Mouse (Mus musculus): ENCODE results near the gene Aggf1. TPM values are rescaled to one million over a fixed set of nuclear protein-coding genes. Genes with fewer than 3 reads are reported as not detected.
A peak's percentile ranks its signal among the peaks of the same experiment; 100 is the strongest.
"Not testable (repeated sequence)": the region's sequence is repeated elsewhere in the genome, so short reads cannot be mapped to it uniquely, and the experiment has no call there.

Aggf1 gene
- polyA plus RNA-seq, 2 experiments: 13.0 to 14.9 TPM

DNA sequence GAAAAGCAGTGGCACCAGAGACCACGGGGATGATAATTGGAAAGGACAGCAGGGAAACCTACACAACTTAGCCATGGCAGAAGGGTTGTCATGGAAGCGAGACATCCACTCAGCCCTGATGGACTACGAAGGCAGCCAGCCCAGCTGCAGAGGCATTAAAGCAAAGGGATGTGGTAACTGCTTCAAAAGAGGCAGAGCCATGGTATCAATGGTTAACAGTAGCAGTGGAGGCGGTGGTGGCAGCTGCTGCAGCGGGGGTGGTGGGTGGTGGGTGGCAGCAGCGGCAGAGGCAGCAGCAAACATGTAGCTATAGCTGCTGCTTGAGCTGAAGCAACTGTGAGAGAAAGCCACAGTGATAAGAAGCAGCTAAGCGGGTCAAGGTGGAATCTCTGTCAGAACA, 18.1 kb upstream of the Aggf1 start:
- Histone ChIP-seq H3K27me3 (ENCODE audit: control insufficient read depth, insufficient read depth, low read length) (no peaks in the 10 kb centered on the region), H3K27ac (no peak overlapping the region), H3K4me3 (ENCODE audit: insufficient read depth in 1 of 2, low read depth in 2 of 2, low read length in 2 of 2) (no peak overlapping the region), H3K4me2 (ENCODE audit: low read depth) (no peak overlapping the region), H3K4me1 (replicated peaks; ENCODE audit: control insufficient read depth in 2 of 2, insufficient read depth in 2 of 2, low read length in 1 of 2) (no peaks in the 10 kb centered on the region), H3K9ac (replicated peaks) (no peak overlapping the region), H3K9me3 (ENCODE audit: control insufficient read depth, low read length) (peaks cover 3% of the 10 kb centered on the region; the same call in 1 of the 2 replicates), H3K36me3 (replicated peaks; ENCODE audit: control insufficient read depth, insufficient read depth, low read depth) (no peaks in the 10 kb centered on the region)
- no peak for TF ChIP-seq EP300 (IDR thresholded peaks at IDR 0.05; ENCODE audit: low read depth)
- TF ChIP-seq CTCF (IDR thresholded peaks at IDR 0.05; ENCODE audit: low read depth): no peak
- ATAC-seq (ENCODE audit: insufficient read depth): no peak
- no peak for DNase-seq (ENCODE audit: low read depth in 3 of 3, low spot score in 3 of 3)
- WGBS (ENCODE audit: insufficient replicate concordance): 70% methylated on average over 7 of the region's 7 CpGs

DNA sequence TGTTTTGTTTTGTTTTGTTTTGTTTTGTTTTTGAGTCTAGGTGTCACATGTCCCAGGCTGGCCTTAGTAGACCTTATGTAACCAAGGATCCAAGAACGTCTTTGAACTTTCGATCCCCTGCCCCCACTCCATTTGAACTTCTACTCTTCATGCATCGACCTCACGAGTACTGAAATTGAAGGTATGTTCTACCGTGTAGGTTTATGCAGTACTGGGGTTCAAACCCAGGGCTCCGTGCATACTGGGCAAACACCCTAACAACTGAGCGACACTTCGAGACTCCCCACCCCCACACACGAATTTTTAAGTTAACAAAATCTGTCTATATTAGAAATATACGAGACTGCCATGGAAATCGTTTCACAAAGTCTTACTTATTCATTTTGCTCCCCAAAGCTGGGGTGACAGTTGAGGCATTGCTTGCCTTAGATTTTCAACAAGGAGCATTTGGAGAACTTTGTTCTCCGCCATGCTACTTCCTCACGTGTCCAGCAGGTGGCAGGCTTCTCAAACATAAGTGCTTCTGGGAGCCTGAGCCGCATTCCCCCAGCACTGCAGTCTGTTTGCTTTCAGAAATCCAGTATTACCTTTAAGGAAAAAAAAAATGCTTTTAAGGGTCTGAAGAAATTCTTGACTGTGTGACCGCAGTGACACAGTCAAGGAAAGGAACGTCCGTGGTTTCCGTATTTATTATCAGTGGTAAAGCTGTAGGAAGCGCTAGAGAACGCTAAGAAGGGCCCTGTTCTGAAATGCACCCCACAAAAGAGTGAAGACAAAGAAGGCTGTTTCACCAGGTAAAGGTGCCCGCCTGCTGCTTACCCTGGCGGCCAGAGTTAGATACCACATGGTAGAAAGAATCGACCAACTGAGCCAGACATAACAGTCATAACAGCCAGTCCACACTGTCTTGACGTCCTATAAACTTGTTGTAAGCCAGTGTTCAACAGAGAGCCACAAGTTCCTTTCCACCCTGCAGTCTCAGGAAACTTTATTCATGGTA, 15.0 kb upstream of the Aggf1 start:
- DNase-seq (ENCODE audit: low read depth in 3 of 3, low spot score in 3 of 3) (peak; percentile 33 to 50 (median 45)), ATAC-seq (ENCODE audit: insufficient read depth) (no peak)
- Histone ChIP-seq H3K4me1 (replicated peaks; ENCODE audit: control insufficient read depth in 2 of 2, insufficient read depth in 2 of 2, low read length in 1 of 2) (no peaks in the 10 kb centered on the region), H3K36me3 (replicated peaks; ENCODE audit: control insufficient read depth, insufficient read depth, low read depth) (no peaks in the 10 kb centered on the region), H3K27ac (no peak overlapping the region), H3K27me3 (ENCODE audit: control insufficient read depth, insufficient read depth, low read length) (no peaks in the 10 kb centered on the region; the same call in 1 of the 2 replicates), H3K9ac (replicated peaks) (no peak overlapping the region), H3K4me2 (ENCODE audit: low read depth) (no peak overlapping the region), H3K9me3 (ENCODE audit: control insufficient read depth, low read length) (peaks cover under 1% of the 10 kb centered on the region; the same call in 1 of the 2 replicates), H3K4me3 (ENCODE audit: insufficient read depth in 1 of 2, low read depth in 2 of 2, low read length in 2 of 2) (no peak overlapping the region)
- TF ChIP-seq CTCF (IDR thresholded peaks at IDR 0.05; ENCODE audit: low read depth) (peak; percentile 85), EP300 (IDR thresholded peaks at IDR 0.05; ENCODE audit: low read depth) (no peak)
- 26% methylated on average over 24 of the region's 24 CpGs for WGBS (ENCODE audit: insufficient replicate concordance)

DNA sequence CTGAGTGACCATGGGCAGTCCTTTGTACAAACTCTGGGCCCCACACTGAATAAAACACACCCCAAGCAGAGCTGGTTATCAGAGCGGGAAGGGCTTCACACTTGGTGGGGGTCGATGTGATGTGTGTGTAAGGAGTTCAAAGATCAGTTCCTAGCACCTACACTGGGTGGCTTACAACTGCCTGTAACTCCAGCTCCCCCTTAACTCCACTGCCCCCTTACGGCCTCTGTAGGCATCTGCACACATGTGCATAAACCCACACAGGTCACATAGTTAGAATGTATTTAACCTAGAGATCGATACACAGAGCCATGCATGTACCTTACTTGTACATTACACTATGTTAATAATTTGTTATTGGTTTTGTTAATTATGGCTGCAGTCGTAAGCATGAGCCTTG, 13.1 kb upstream of the Aggf1 start:
- ATAC-seq (ENCODE audit: insufficient read depth) (no peak), DNase-seq (ENCODE audit: low read depth in 3 of 3, low spot score in 3 of 3) (no peak)
- Histone ChIP-seq H3K4me2 (ENCODE audit: low read depth) (no peak overlapping the region), H3K9me3 (ENCODE audit: control insufficient read depth, low read length) (no peaks in the 10 kb centered on the region), H3K9ac (replicated peaks) (no peak overlapping the region), H3K4me3 (ENCODE audit: insufficient read depth in 1 of 2, low read depth in 2 of 2, low read length in 2 of 2) (no peak overlapping the region), H3K36me3 (replicated peaks; ENCODE audit: control insufficient read depth, insufficient read depth, low read depth) (no peaks in the 10 kb centered on the region), H3K27me3 (ENCODE audit: control insufficient read depth, insufficient read depth, low read length) (no peaks in the 10 kb centered on the region; the same call in 1 of the 2 replicates), H3K4me1 (replicated peaks; ENCODE audit: control insufficient read depth in 2 of 2, insufficient read depth in 2 of 2, low read length in 1 of 2) (no peaks in the 10 kb centered on the region), H3K27ac (no peak overlapping the region)
- TF ChIP-seq CTCF (IDR thresholded peaks at IDR 0.05; ENCODE audit: low read depth) (peak; percentile 12; the same call in 1 of the 2 replicates), EP300 (IDR thresholded peaks at IDR 0.05; ENCODE audit: low read depth) (no peak)
- 62% methylated on average over 5 of the region's 5 CpGs for WGBS (ENCODE audit: insufficient replicate concordance)

DNA sequence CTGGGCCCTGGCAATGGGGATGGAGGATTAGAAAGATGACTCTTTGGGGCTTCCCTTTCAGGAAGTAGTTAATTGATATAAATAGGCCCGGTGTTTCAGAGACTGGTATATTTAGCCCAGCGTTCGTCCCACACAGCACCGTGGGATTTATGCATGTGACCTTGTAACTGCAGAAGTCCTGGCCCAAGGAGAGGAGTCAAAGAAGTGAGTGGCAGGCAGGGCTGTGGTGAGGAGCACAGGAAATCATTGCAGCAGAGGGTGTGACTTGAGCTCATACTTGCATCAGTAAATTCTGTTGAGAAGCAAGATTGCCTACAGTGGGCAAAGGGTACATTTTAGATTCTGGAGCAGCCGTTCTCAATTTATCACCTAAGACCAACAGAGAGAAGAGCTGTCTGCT, 7.3 kb upstream of the Aggf1 start:
- ATAC-seq (ENCODE audit: insufficient read depth): no peak
- Histone ChIP-seq H3K4me3 (ENCODE audit: insufficient read depth in 1 of 2, low read depth in 2 of 2, low read length in 2 of 2) (no peak overlapping the region), H3K27me3 (ENCODE audit: control insufficient read depth, insufficient read depth, low read length) (no peaks in the 10 kb centered on the region; the same call in 1 of the 2 replicates), H3K4me1 (replicated peaks; ENCODE audit: control insufficient read depth in 2 of 2, insufficient read depth in 2 of 2, low read length in 1 of 2) (no peaks in the 10 kb centered on the region), H3K4me2 (ENCODE audit: low read depth) (no peak overlapping the region), H3K9me3 (ENCODE audit: control insufficient read depth, low read length) (no peaks in the 10 kb centered on the region), H3K36me3 (replicated peaks; ENCODE audit: control insufficient read depth, insufficient read depth, low read depth) (no peaks in the 10 kb centered on the region), H3K27ac (no peak overlapping the region), H3K9ac (replicated peaks) (no peak overlapping the region)
- DNase-seq (ENCODE audit: low read depth in 3 of 3, low spot score in 3 of 3): no peak
- TF ChIP-seq EP300 (IDR thresholded peaks at IDR 0.05; ENCODE audit: low read depth) (no peak), CTCF (IDR thresholded peaks at IDR 0.05; ENCODE audit: low read depth) (no peak)
- WGBS (ENCODE audit: insufficient replicate concordance): 24% methylated on average over 5 of the region's 5 CpGs

DNA sequence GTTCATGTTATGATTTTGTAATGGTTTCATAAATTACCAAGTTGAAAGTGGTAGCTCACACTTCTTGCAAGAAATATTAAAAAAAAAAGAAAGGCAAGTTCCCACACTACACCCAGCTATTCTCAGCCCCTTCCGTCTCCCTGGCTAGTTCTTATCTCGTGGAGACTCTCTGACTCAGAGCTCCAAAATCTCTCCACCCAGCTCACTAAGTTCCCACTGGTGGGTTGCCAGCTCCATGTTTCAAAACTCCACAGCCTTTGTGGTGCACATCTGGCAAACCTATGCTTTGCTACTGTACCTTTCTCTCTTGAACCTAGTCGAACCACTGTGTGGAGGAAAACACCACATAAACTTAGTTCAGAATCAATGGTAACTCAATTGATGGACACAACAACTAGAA, 3.5 kb upstream of the Aggf1 start:
- 30% methylated on average over 3 of the region's 3 CpGs for WGBS (ENCODE audit: insufficient replicate concordance)
- no peak for TF ChIP-seq CTCF (IDR thresholded peaks at IDR 0.05; ENCODE audit: low read depth)
- no peak for TF ChIP-seq EP300 (IDR thresholded peaks at IDR 0.05; ENCODE audit: low read depth)
- Histone ChIP-seq H3K36me3 (replicated peaks; ENCODE audit: control insufficient read depth, insufficient read depth, low read depth) (no peaks in the 10 kb centered on the region), H3K9me3 (ENCODE audit: control insufficient read depth, low read length) (no peaks in the 10 kb centered on the region), H3K9ac (replicated peaks) (no peak overlapping the region), H3K4me3 (ENCODE audit: insufficient read depth in 1 of 2, low read depth in 2 of 2, low read length in 2 of 2) (no peak overlapping the region), H3K4me1 (replicated peaks; ENCODE audit: control insufficient read depth in 2 of 2, insufficient read depth in 2 of 2, low read length in 1 of 2) (peaks cover 4 to 7% of the 10 kb centered on the region in 2 experiments), H3K4me2 (ENCODE audit: low read depth) (no peak overlapping the region), H3K27ac (no peak overlapping the region), H3K27me3 (ENCODE audit: control insufficient read depth, insufficient read depth, low read length) (no peaks in the 10 kb centered on the region)
- ATAC-seq (ENCODE audit: insufficient read depth): no peak
- DNase-seq (ENCODE audit: low read depth in 3 of 3, low spot score in 3 of 3): no peak

DNA sequence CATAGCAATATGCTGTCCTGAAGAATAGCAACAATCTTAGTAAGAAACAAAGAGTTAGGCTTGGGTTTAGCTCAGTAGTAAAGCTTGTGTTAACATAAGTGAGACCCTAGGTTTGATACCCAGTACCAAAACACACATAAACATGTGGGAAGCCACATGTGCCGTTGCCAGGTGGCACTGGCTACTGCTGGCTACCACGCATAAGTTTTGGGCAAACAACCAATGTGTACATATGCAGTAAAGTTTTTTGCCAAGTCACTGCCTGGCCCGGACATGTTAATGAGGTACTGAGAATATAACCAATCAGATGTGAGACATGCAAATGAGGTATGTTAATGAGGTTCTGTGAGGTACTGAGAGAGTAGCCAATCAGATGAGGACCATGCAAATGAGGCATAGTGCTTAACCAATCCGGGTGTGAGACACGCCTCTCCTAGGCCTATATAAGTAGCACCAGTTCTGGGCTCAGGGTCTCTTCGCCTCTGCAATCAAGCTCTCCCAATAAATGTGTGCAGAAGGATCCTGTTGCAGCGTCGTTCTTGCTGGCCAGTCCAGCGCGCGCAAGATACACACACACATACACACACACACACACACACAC, 1.6 kb upstream of the Aggf1 start:
- WGBS (ENCODE audit: insufficient replicate concordance): 81% methylated on average over 11 of the region's 11 CpGs
- H3K4me3 ChIP-seq (ENCODE audit: insufficient read depth in 1 of 2, low read depth in 2 of 2, low read length in 2 of 2); DNase-seq (ENCODE audit: low read depth in 3 of 3, low spot score in 3 of 3); H3K36me3 ChIP-seq (replicated peaks; ENCODE audit: control insufficient read depth, insufficient read depth, low read depth); H3K9ac ChIP-seq (replicated peaks); H3K27me3 ChIP-seq (ENCODE audit: control insufficient read depth, insufficient read depth, low read length); ATAC-seq (ENCODE audit: insufficient read depth); H3K9me3 ChIP-seq (ENCODE audit: control insufficient read depth, low read length); H3K4me2 ChIP-seq (ENCODE audit: low read depth); H3K27ac ChIP-seq: not testable (repeated sequence)
- H3K4me1 ChIP-seq (replicated peaks; ENCODE audit: control insufficient read depth in 2 of 2, insufficient read depth in 2 of 2, low read length in 1 of 2): peaks cover 11 to 13% of the 10 kb centered on the region in 2 experiments

Data from liver, embryonic 14.5 days (tissue).